Mouse (Mus musculus) embryonic fibroblast, embryonic 13.5 days (primary cell): ENCODE data around the gene Gm29289.
"Not testable (repeated sequence)": the region's sequence is repeated elsewhere in the genome, so short reads cannot be mapped to it uniquely, and the experiment has no call there.

Experiments used
- CTCF ChIP-seq: IDR thresholded peaks from 2 replicates; pipeline ENCODE4 v1.5.1; 2011; ENCODE audit warnings: mild to moderate bottlenecking, control low read depth, low read length, moderate library complexity, borderline replicate concordance; ENCODE audit not compliant: insufficient read depth
- POLR2A ChIP-seq: IDR thresholded peaks from 2 replicates; pipeline ENCODE4 v1.6.1; 2011; ENCODE audit warnings: low read depth, mild to moderate bottlenecking, control low read depth, low read length, moderate library complexity

GRCm38 (mm10) chrY:2932282-2932681, at the start of gene Gm29289:
- not testable (repeated sequence) for TF ChIP-seq CTCF, POLR2A
